Mouse (Mus musculus) embryonic facial prominence, embryonic 12.5 days (tissue): ENCODE results near the gene Ly6g5c. TPM values are rescaled to one million over a fixed set of nuclear protein-coding genes. Genes with fewer than 3 reads are reported as not detected.

Experiments used
- ATAC-seq: fragments of 200-750 bp; cut with Nextera tagmentation; 2 replicates; pipeline ENCODE4 v1.8.0; 2017; ENCODE audit not compliant: insufficient number of reproducible peaks, insufficient read depth, low FRiP score, low TSS enrichment
- H3K27ac ChIP-seq: fragments of 300-500 bp; sonication (generic); 2 replicates; pipeline ENCODE4 v1.5.1; 2016; ENCODE audit warnings: mild to moderate bottlenecking
- H3K27me3 ChIP-seq: fragments of 300-500 bp; sonication (generic); 2 replicates; pipeline ENCODE4 v1.6.1; 2016; ENCODE audit warnings: mild to moderate bottlenecking, moderate library complexity
- H3K36me3 ChIP-seq: fragments of 300-500 bp; sonication (generic); 2 replicates; pipeline ENCODE4 v1.6.1; 2016; ENCODE audit warnings: mild to moderate bottlenecking
- H3K4me1 ChIP-seq: fragments of 300-500 bp; sonication (generic); 2 replicates; pipeline ENCODE4 v1.6.1; 2016
- H3K4me2 ChIP-seq: fragments of 300-500 bp; sonication (generic); replicated peaks from 2 replicates; pipeline ENCODE4 v1.6.1; 2016; ENCODE audit warnings: mild to moderate bottlenecking, moderate library complexity
- H3K4me3 ChIP-seq: fragments of 300-500 bp; sonication (generic); 2 replicates; pipeline ENCODE4 v1.5.1; 2016; ENCODE audit warnings: mild to moderate bottlenecking
- H3K9ac ChIP-seq: fragments of 300-500 bp; sonication (generic); 2 replicates; pipeline ENCODE4 v1.6.1; 2016; ENCODE audit warnings: mild to moderate bottlenecking, moderate library complexity
- H3K9me3 ChIP-seq: fragments of 300-500 bp; sonication (generic); 2 replicates; pipeline ENCODE4 v1.6.1; 2016; ENCODE audit warnings: mild to moderate bottlenecking, moderate library complexity
- WGBS: fragments of 180-500 bp; shearing (Covaris S2); methylation state at CpG from one replicate; pipeline ENCODE4 v1.1.7; 2016; 5-methylcytosine and 5-hydroxymethylcytosine counted together
- polyA plus RNA-seq: library from polyadenylated mRNA; unstranded; fragments of >200 nt; fragmentation: Nextera tagmentation; extraction: Ambion mirVana; gene quantifications from 2 replicates; pipeline ENCODE4 v1.2.1, GENCODE M21; 2016

Gene Ly6g5c
- not detected in 2 replicates for polyA plus RNA-seq

- peaks cover 6% of the 10 kb centered on the region; the same call in 1 of the 2 replicates for H3K36me3 ChIP-seq
- H3K4me1 ChIP-seq: no peaks in the 10 kb centered on the region
- H3K4me2 ChIP-seq: no peak within 1 kb of the TSS
- WGBS: 80% methylated on average over 6 of the region's 6 CpGs
- ATAC-seq: no peak
- H3K27ac ChIP-seq: no peak within 1 kb of the TSS
- H3K27me3 ChIP-seq: no peaks in the 10 kb centered on the region
- no peak within 1 kb of the TSS for H3K4me3 ChIP-seq
- no peaks in the 10 kb centered on the region for H3K9me3 ChIP-seq
- H3K9ac ChIP-seq: no peak within 1 kb of the TSS
These were observed at the start of gene Ly6g5c for GRCm38 (mm10) chr17:35108097-35108496. Gene Ly6g5c (plus strand): TSS chr17:35108279.

GRCm38 (mm10) chr17:35058316-35058715 lies 49.8 kb upstream of the Ly6g5c start:
- peaks cover 63% of the 10 kb centered on the region for H3K36me3 ChIP-seq
- H3K9me3 ChIP-seq: no peaks in the 10 kb centered on the region
- H3K27ac ChIP-seq: 0 out of 2 replicates have a peak overlapping the region, but pooled peaks have one; percentile 96
- 0 out of 2 replicates have a peak, but pooled peaks cover 3% of the 10 kb centered on the region for H3K27me3 ChIP-seq
- H3K4me3 ChIP-seq: peak overlapping the region; percentile 83; the same call in 1 of the 2 replicates
- WGBS: 67% methylated on average over 9 of the region's 9 CpGs
- peak overlapping the region; percentile 98; the same call in 1 of the 2 replicates for H3K4me2 ChIP-seq
- ATAC-seq: no peak
- peaks cover 13% of the 10 kb centered on the region for H3K4me1 ChIP-seq
- H3K9ac ChIP-seq: no peak overlapping the region

- peak within 1 kb of the TSS; percentile 83 for H3K4me3 ChIP-seq
- H3K27ac ChIP-seq: peak within 1 kb of the TSS; percentile 96
- H3K27me3 ChIP-seq: 0 out of 2 replicates have a peak, but pooled peaks cover 10% of the 10 kb centered on the region
- H3K4me2 ChIP-seq: peak within 1 kb of the TSS; percentile 98
- H3K9ac ChIP-seq: peak within 1 kb of the TSS; percentile 86
- H3K4me1 ChIP-seq: peaks cover 15% of the 10 kb centered on the region
- H3K9me3 ChIP-seq: no peaks in the 10 kb centered on the region
- ATAC-seq: peak; percentile 86
- H3K36me3 ChIP-seq: peaks cover 59% of the 10 kb centered on the region
- WGBS: 1% methylated on average over 57 of the region's 57 CpGs
These were observed 48.9 kb upstream of the Ly6g5c start, which contains the start of gene Ddah2 for GRCm38 (mm10) chr17:35058911-35059892. Gene Ddah2 (plus strand): TSS chr17:35059035.

GRCm38 (mm10) chr17:35060071-35060470 lies 48.0 kb upstream of the Ly6g5c start:
- WGBS: 30% methylated on average over 14 of the region's 14 CpGs
- H3K9me3 ChIP-seq: no peaks in the 10 kb centered on the region
- peak overlapping the region; percentile 83 for H3K4me3 ChIP-seq
- peaks cover 24% of the 10 kb centered on the region for H3K4me1 ChIP-seq
- H3K9ac ChIP-seq: peak overlapping the region; percentile 86
- peaks cover 17% of the 10 kb centered on the region for H3K27me3 ChIP-seq
- ATAC-seq: no peak
- H3K4me2 ChIP-seq: peak overlapping the region; percentile 98
- peaks cover 53% of the 10 kb centered on the region for H3K36me3 ChIP-seq
- H3K27ac ChIP-seq: peak overlapping the region; percentile 96; the same call in 1 of the 2 replicates

- no peak overlapping the region for H3K27ac ChIP-seq
- peaks cover 47% of the 10 kb centered on the region for H3K36me3 ChIP-seq
- peaks cover 30% of the 10 kb centered on the region for H3K4me1 ChIP-seq
- H3K9ac ChIP-seq: peak overlapping the region; percentile 86
- WGBS: 57% methylated on average over 22 of the region's 22 CpGs
- no peaks in the 10 kb centered on the region for H3K9me3 ChIP-seq
- peaks cover 25% of the 10 kb centered on the region for H3K27me3 ChIP-seq
- ATAC-seq: no peak
- H3K4me3 ChIP-seq: peak overlapping the region; percentile 83
- H3K4me2 ChIP-seq: peak overlapping the region; percentile 98
These were observed 47.3 kb upstream of the Ly6g5c start for GRCm38 (mm10) chr17:35060737-35061297.

GRCm38 (mm10) chr17:35061299-35061698 lies 46.8 kb upstream of the Ly6g5c start:
- H3K9ac ChIP-seq: 0 out of 2 replicates have a peak overlapping the region, but pooled peaks have one; percentile 31
- no peaks in the 10 kb centered on the region for H3K9me3 ChIP-seq
- peaks cover 43% of the 10 kb centered on the region for H3K36me3 ChIP-seq
- peaks cover 30% of the 10 kb centered on the region for H3K4me1 ChIP-seq
- no peak for ATAC-seq
- H3K4me2 ChIP-seq: peak overlapping the region; percentile 98; the same call in 1 of the 2 replicates
- WGBS: 79% methylated on average over 8 of the region's 8 CpGs
- peak overlapping the region; percentile 19; the same call in 1 of the 2 replicates for H3K4me3 ChIP-seq
- H3K27me3 ChIP-seq: peaks cover 29% of the 10 kb centered on the region
- H3K27ac ChIP-seq: no peak overlapping the region

GRCm38 (mm10) chr17:35063466-35063865 lies 44.6 kb upstream of the Ly6g5c start:
- Histone ChIP-seq H3K9ac (no peak overlapping the region), H3K27me3 (peaks cover 50% of the 10 kb centered on the region), H3K4me1 (peaks cover 30% of the 10 kb centered on the region), H3K27ac (no peak overlapping the region), H3K9me3 (no peaks in the 10 kb centered on the region), H3K4me3 (no peak overlapping the region), H3K36me3 (peaks cover 32% of the 10 kb centered on the region), H3K4me2 (no peak overlapping the region)
- no peak for ATAC-seq
- 90% methylated on average over 3 of the region's 3 CpGs for WGBS

GRCm38 (mm10) chr17:35064378-35064877 lies 43.7 kb upstream of the Ly6g5c start:
- Histone ChIP-seq H3K9ac (no peak overlapping the region; the same call in 1 of the 2 replicates), H3K27ac (peak overlapping the region; percentile 69), H3K9me3 (no peaks in the 10 kb centered on the region), H3K27me3 (peaks cover 53% of the 10 kb centered on the region), H3K4me2 (peak overlapping the region; percentile 55), H3K4me3 (0 out of 2 replicates have a peak overlapping the region, but pooled peaks have one; percentile 33), H3K36me3 (peaks cover 32% of the 10 kb centered on the region), H3K4me1 (peaks cover 30% of the 10 kb centered on the region)
- no peak for ATAC-seq
- 24% methylated on average over 10 of the region's 10 CpGs for WGBS

GRCm38 (mm10) chr17:35064951-35065947 lies 42.8 kb upstream of the Ly6g5c start, which contains the start of gene Ly6g6c:
Gene Ly6g6c (plus strand): TSS chr17:35065388.
- H3K36me3 ChIP-seq: peaks cover 32% of the 10 kb centered on the region
- H3K27me3 ChIP-seq: peaks cover 55% of the 10 kb centered on the region
- 1% methylated on average over 48 of the region's 48 CpGs for WGBS
- H3K27ac ChIP-seq: peak within 1 kb of the TSS; percentile 69
- no peaks in the 10 kb centered on the region for H3K9me3 ChIP-seq
- H3K9ac ChIP-seq: peak within 1 kb of the TSS; percentile 1; the same call in 1 of the 2 replicates
- peak within 1 kb of the TSS; percentile 55 for H3K4me2 ChIP-seq
- H3K4me1 ChIP-seq: peaks cover 26% of the 10 kb centered on the region
- peak within 1 kb of the TSS; percentile 33 for H3K4me3 ChIP-seq
- peak; percentile 17; the same call in 1 of the 2 replicates for ATAC-seq

- 46% methylated on average over 10 of the region's 10 CpGs for WGBS
- H3K36me3 ChIP-seq: peaks cover 25% of the 10 kb centered on the region
- H3K27me3 ChIP-seq: peaks cover 55% of the 10 kb centered on the region
- no peak within 1 kb of the TSS for H3K27ac ChIP-seq
- H3K9ac ChIP-seq: peak within 1 kb of the TSS; percentile 1; the same call in 1 of the 2 replicates
- ATAC-seq: no peak
- H3K4me3 ChIP-seq: peak within 1 kb of the TSS; percentile 33
- peaks cover 18% of the 10 kb centered on the region for H3K4me1 ChIP-seq
- H3K4me2 ChIP-seq: peak within 1 kb of the TSS; percentile 55
- H3K9me3 ChIP-seq: no peaks in the 10 kb centered on the region
These were observed 42.0 kb upstream of the Ly6g5c start, which contains the start of gene Mpig6b for GRCm38 (mm10) chr17:35066084-35066483. Gene Mpig6b (minus strand): TSS chr17:35066184.
